In the genomic region with DNA sequence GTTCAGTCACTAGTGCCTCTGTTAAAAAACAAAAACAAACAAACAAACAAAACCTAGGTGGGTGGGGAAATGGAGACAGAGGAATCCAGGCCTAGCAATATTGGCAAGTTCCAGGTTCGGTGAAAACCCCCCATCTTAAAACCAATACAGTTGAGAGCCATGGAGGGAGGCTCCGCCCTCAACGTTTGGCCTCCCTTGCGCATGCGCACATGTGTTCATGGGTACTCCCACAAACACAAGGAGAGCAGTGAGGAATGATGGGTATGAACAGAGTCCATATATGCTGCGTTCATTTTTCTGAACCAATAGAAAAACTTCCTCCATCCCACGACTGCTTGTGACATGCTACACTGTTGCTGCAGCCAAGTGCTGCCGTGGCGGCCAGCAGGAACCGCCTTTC, we compare ENCODE assay signal across 22 mouse cellular contexts.
"Had no signal": no experiment of that assay in that cellular context is flagged by ENCODE, and none has a peak within 500 bp of the region (broad histone marks: within the 10 kb centered on the region; RNA-seq: fewer than 3 reads in every experiment).

No protein-coding gene starts in this region.

- H3K27me3 ChIP-seq: heart, embryonic 12.5 days; hindbrain, embryonic 13.5 days; intestine, embryonic 15.5 days; liver, embryonic 13.5 days had no signal

- H3K9me3 ChIP-seq: heart, embryonic 10.5 days; heart, embryonic 12.5 days; hindbrain, embryonic 13.5 days; intestine, embryonic 15.5 days; limb, embryonic 10.5 days; limb, embryonic 12.5 days; liver, embryonic 13.5 days had no signal

- DNase-seq: gastrocnemius, postnatal 25 days; heart, adult 18-20 months; heart, postnatal 10 days; heart, postnatal 4 days; kidney, adult 18-20 months; kidney, adult 8-10 months; kidney, postnatal 10 days; kidney, postnatal 4 days; liver; liver, embryonic 13.5 days had no signal

- H3K4me2 ChIP-seq: heart, embryonic 12.5 days; hindbrain, embryonic 13.5 days; intestine, embryonic 15.5 days; limb, embryonic 12.5 days; liver, embryonic 11.5 days; liver, embryonic 13.5 days had no signal

- H3K36me3 ChIP-seq: heart, embryonic 10.5 days; heart, embryonic 12.5 days; hindbrain, embryonic 13.5 days; intestine, embryonic 15.5 days; limb, embryonic 10.5 days; limb, embryonic 12.5 days; liver, embryonic 13.5 days had no signal

- H3K27ac ChIP-seq: heart, embryonic 10.5 days; hindbrain, embryonic 13.5 days; intestine, embryonic 15.5 days; layer of hippocampus, adult 2 months; left cerebral cortex, adult 2 months; limb, embryonic 10.5 days; limb, embryonic 12.5 days; liver, embryonic 13.5 days had no signal

- H3K4me3 ChIP-seq: heart, embryonic 10.5 days; heart, embryonic 12.5 days; hindbrain, embryonic 13.5 days; intestine, embryonic 15.5 days; layer of hippocampus, adult 2 months; left cerebral cortex, adult 2 months; limb, embryonic 10.5 days; limb, embryonic 12.5 days; liver, embryonic 13.5 days had no signal

- H3K4me1 ChIP-seq: intestine, embryonic 15.5 days had no signal

- ATAC-seq: hindbrain, embryonic 16.5 days; inflammation-experienced regulatory T-cells, adult 6 months; intestine, embryonic 15.5 days; intestine, postnatal 0 days had no signal

- H3K9ac ChIP-seq: heart, embryonic 12.5 days; hindbrain, embryonic 13.5 days; intestine, embryonic 15.5 days; limb, embryonic 12.5 days; liver, embryonic 13.5 days had no signal
